Mouse (Mus musculus): ENCODE data around the gene Bmf.

DNA sequence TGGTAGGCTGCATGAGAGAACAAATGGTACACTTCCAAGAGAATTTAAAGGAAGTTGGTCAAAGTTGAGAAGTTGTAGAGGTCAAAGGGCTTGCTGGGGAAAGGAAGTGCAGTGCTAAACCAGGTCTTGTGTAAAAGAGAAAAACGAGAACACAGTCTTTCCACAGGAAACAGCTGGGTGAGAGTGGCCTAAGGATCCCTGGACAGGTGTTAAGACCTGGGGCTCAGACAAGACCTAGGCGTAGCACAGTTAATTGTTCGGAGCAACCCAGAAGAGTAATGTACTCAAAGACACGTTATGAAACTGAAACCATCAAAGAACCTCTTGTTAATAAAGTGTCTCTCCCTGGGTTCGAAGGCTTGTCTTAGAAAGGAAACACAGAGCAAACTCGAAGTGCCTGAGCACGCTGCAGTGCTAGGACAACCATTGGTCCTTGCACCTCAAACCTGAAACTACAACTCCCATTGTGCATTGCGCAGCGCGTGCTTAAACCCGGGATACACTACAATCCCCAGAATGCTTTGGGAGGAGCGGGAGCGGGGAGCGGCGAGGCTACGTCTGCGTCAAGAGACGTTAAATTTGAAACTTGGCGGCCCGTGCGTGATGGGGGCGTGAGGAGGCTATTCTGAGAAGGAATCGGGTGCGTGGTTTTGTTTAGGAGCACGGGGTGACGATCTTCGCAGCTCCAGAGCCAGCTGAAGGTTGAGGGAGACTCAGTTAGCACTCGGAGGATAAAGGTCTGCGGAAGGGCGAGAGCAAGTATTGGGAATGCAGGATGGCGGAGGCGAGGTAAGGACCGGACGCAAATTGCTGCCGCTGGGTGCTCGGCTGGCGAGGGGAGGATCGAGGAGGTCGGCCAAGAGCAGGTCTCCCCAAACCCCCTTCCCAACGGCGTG is 48.4 kb upstream of the Bmf start, which contains the start of gene Bub1b:
- TF ChIP-seq POLR2A (IDR thresholded peaks at IDR 0.05; ENCODE audit: extremely low read depth, insufficient read depth, low read length) = no peak
- no peak for TF ChIP-seq CTCF (IDR thresholded peaks at IDR 0.05; ENCODE audit: low read depth, low read length)
